Mouse (Mus musculus): ENCODE results near the gene Dll4.

Dll4 gene

DNA sequence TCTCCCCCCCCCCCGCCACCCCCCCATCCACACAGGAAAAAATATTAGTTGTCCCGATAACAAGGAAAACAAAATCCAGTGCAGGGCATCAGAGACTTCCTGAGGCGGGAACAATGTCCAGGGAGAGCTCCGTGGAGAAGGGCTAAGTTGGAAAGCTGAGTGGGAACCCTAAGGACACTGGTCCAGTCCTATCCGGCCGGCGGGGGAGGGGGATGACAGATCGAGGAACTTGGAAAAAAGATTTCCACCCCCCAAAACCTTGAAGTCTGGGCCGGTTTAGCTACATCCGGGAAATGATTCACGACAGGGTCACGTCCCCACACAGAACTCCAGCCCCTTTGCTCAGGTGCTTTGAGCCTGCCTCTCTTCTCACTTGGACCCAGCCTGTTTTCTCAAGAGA is 14.0 kb upstream of the Dll4 start:
- DNase-seq (ENCODE audit: extremely low read depth, low read depth, low spot score) = no peak

DNA sequence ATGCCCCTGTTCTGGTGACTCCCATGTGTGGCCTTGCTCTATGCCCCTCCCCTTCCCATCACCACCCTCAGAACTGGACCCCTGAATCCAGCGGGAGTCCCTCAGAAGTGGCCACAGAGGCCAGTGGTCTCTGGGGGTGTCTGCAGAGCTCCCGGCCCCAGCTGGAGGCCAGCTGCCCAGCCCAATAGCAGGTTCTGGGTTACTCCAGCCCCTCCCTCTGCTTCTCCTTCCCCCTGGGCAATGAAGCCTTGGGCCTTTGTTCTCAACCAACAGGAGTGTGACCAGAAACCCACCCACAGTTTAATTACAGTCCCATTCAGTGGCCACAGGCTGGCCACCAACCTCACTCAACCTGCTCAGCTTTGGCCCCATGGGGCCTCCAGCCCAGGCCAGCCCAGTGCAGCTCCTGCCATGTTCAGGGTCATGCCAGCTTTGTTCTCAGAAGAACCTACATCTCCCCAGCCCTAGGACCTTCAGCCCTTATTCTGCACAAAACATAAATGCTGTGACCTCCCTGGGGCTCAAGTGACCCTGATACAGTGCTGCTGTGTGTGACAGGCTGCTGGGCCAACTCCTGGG is 13.1 kb upstream of the Dll4 start:
- no peak for DNase-seq (ENCODE audit: extremely low read depth, low read depth, low spot score)

DNA sequence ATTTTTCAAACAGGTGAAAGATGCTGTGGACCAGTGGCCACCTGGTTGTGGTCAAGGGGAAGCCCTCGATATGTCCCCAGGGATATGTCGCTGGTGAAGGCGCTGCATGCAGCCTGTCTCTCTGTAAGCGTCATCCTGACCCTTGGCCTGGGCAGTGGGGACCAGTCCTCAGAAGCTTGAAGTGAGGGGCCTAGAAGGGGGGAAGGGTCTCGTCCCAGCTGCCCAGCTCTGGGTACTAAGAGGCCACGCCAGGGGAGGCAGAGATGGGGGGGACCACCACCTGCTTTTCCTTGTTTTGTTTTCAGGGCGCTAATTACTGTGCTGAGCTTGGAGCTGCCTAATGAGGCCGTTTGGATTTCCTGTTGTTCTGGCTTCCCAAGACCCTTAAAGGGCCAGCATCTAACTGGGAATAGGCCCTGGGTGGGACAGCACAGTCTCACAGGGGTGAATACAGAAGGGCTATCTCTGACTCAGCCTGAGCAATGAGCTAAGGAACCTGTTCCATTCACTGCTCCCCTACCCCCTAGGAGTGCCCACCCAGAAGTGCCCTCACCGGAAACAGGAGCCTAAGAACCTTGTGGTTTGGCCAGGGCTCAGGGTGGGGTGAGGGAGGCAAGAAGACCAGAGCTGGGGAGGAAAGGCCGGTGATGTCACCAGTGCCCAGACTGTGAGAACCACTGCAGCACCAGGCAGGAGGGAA is 11.7 kb upstream of the Dll4 start:
- no peak for DNase-seq (ENCODE audit: extremely low read depth, low read depth, low spot score)

DNA sequence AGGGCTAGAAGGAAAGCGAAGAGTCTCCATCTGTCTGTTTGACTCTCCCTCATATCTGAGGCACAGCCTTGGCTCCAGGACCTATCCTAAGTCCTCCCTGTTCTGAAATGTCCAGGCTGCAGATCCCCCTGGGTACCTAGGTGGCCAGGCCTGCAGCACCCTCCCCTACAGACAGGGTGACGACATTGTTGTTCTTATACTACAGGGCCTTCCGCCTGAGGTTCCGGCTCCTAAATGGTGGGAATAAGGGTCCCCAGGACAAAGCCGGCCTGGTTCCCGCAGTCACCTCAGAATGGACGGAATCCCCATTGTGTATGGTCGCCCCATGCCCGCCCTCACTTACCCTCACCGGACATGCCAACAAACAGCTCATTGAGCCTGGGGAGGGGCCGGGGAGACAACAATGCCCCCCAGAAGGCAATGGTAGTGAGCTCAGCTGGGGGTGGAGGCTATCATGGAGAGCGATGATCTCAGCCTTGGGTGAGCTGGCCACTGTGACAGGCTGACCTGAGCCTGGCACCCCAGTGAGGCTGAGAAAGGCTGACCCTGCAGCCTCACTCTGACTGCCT is 10.8 kb upstream of the Dll4 start:
- no peak for DNase-seq (ENCODE audit: extremely low read depth, low read depth, low spot score)

DNA sequence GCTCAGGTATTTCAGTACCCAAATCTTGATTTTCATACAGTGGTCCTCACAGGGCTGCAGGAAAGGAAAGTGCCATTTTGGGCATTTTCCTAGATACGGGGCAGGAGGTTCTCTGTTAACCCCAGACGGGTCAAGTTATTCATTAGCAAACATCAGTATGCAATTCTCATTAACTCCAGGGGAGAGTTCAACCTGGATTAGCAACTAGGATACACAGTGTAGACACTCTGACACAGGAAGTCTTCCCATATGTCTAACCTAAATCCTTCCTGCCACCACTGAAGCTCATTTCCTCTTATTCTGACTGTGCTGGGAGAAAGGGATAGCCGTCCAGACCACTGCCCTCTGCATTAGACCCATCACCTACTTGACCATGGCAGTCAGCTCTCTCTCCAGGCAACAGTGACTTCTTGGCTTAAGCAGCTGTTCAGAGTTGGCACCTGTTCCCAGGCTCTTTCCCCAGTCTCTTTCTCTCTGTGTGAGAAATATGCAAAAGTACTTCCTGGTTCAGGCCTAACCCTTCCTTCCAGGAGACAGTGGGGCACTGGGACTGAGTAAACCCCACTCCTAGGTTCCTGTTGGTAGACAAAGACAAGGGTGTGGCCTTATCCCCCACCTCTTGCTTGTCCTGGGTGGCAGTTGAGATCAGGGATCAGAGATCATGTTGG is 7.4 kb upstream of the Dll4 start:
- no peak for DNase-seq (ENCODE audit: extremely low read depth, low read depth, low spot score)

DNA sequence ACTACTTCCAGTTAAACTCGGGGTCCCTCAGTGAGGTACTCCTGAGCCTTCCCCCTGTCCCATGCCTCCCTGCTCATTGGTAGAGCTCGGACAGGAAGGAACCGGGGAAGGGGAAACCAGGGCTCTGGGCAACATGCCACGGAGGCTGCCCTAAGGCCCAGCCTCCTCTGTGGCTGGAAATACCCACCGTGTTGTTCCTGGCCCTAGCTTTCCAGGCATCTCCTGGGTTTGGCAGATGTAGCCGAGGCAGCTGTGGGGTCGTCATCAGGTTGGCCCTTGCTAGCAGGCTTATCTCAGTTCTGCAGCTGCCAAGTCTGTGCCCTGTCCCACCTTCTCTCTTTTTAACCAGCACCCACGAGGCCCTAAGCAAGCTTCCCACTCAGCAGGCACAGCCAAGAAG is 5.0 kb upstream of the Dll4 start:
- DNase-seq (ENCODE audit: extremely low read depth, low read depth, low spot score) = no peak

DNA sequence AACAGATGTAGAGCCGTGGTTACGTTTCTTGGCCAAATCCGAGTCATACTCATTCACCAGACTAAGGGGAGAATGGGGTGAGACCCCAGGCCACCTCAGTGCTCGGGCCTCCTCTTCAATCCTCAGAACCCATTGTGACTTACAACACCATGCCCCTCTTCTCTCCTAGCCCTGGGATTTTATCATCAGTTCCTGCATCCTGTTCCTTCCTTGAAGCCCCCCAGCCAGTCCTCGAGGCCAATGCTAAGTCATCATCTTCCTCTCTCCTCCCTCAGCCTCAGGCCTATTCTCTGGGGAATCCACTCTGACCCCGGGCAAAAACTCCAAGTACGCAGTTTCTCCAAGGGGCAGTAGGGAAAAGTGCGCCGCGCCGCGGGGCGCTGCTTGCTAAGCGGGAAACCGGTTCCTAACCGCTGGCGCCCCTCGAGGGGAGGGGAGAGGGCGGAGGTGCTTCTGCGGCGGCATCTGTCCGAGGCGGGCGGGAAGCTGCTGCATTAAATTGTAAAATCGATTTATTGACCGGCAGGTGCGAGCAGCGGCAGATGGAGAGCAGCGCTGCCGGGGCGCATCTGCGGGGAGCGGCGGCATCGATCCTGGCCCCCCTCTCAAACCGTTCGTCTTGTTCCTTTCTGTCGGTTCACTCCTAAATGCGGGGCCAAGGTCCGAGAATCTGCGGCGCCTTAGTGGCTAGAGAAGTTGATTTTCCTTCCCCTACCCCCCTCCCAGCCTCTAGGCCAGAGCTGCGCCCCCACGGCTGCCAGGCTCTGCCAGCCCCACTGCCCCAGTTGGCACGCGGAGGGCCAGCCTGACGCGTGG is 3.6 kb upstream of the Dll4 start:
- DNase-seq (ENCODE audit: extremely low read depth, low read depth, low spot score) = no peak

DNA sequence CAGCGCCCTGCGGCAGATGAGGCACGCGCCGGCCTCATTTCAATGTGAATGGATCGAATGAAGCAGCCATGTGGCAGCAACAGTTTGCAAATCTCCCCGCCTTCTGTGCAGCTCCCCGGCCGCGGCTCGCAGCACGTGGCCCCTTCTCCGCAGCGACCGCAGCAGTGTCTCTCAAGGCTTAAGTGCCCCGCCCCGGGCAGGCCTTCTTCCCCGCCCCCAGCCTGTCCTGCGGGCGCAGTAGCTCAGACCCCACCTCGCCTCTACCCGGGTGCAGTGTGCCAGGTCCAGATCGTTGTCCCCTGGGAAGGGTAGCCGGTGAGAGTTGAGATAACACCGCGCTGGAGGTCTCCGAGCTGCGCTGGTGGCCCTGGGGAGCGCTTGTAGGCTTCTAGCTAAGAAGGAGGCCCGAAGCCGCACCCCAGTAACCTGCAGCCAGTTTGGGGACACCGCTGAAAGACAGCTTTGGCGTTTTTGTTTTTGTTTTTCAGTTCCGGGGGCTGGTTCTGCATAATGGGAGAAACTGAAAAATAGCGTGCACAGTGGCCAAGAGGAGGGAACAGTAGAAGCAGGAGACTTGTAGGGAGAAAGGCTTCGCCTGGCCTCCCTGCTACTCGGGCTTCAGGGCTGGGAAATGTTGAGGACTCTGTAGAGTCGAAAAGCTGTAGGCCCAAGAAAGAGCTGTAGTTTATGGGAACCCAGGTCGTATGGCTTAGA is 2.8 kb upstream of the Dll4 start:
- DNase-seq (ENCODE audit: extremely low read depth, low read depth, low spot score) = no peak

DNA sequence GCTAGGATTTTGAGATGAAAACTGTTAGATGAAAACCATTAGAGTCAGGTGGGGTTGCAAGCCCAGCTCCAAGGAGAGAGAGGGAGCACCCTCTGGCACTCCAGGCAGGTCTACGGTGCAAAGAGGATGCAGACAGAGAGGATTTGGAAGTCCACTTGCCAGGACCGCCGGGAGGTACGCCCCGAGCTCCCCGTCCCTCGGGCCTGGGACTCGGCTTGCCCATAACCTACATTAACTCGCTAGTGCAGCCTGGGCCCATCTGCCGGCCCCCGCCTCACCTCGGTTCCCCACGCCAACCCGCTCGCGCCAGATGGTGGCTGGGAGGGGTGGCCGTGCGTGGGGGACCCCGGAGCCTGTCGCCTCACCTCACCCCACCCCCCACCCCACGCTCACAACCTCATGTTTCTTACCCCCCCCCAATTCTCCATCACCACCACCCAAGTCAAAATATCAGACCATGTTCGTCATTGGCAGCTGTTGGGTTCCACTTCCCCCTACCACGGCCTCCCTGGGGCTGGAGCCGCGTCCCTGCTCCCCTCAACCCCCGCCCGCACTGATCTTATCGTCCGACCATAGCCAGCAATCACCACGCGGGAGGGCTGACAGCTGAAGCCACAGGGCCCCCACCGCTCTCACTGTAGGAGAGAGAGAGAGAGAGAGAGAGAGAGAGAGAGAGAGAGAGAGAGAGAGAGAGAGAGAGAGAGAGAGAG is 1.6 kb upstream of the Dll4 start:
- no peak for DNase-seq (ENCODE audit: extremely low read depth, low read depth, low spot score)

DNA sequence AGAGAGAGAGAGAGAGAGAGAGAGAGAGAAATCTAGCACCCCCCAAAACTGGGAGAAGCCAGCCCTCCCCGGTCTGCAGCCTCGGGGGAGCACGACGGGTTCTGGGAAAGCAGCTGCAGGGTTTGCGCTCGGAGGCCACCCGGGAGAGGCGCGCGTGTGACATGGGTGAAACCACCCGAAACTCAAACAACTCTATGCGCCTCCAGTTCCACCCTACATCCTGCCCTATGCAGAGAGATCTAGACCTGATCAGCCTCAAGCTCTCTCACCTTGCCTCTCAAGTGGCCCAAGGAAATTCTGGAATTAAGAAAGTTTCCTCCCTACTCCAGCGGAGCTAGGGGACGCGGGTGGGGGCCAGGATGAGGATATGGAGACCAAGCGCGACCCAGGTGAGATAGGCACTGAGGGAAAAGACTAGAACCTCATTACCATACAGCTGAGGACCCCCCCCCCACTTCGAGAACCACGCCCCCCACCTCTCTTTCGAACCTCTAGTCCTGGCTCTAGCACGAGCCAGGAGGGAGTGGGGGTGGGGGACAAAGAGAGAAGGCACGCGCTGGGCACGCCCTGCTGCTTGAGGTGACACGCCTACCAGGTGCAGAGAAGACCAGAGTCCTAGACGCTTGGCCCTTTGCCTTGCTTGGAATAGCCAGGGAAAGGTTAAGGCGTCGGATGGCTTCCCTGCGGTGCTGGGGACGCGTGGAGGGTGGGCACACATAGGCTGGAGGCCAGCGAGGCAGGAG is 837 bp upstream of the Dll4 start:
- DNase-seq (ENCODE audit: extremely low read depth, low read depth, low spot score) = no peak

DNA sequence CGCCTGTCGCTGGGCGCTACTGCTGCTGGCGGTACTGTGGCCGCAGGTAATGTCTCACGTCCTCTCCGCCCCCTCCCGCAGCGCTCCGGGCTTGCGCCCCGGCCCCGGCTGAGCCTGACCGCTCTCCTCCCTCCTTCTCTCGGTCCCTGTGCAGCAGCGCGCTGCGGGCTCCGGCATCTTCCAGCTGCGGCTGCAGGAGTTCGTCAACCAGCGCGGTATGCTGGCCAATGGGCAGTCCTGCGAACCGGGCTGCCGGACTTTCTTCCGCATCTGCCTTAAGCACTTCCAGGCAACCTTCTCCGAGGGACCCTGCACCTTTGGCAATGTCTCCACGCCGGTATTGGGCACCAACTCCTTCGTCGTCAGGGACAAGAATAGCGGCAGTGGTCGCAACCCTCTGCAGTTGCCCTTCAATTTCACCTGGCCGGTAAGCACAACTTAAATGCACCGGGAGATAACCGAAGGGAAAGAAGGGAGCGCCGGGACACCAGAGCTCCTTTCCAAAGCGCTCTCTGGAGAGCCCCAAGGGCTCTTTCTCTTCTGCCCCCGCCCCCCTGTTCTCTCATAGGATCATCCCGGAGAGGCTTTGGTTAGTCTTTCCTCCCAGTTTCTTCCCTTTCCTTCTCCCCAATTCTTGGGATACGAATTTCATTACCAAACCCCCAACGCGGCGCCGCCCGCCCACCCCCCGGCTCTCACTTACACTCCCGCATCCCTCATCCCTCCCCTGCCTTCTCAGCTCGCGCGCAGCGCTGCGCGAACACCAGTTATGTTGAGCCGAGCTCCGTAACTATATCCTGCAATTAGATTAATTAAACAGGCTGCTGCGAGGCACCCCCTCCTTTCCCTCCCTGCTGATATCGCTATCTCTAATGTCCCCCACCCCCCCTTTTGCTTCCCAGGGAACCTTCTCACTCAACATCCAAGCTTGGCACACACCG is 847 bp downstream of the Dll4 start:
- no peak for DNase-seq (ENCODE audit: extremely low read depth, low read depth, low spot score)

DNA sequence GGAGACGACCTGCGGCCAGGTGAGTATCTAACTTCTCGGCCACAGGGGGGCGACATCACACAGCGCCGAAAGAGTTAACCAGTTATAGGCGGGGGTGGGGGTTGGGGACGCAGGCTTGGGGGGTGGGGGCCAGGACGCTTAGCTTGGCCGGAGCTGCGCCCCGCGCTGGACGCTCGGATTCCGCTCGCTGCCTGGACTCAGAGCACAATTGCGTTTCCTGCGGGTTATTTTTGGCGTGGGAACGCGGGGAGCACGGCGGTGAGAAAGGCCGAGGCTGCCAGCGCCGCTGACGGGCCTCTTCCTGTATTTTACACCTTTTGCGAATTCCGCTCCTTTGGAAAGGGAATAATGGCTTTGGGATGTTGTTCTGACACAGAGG is 1.5 kb downstream of the Dll4 start:
- DNase-seq (ENCODE audit: extremely low read depth, low read depth, low spot score) = no peak

DNA sequence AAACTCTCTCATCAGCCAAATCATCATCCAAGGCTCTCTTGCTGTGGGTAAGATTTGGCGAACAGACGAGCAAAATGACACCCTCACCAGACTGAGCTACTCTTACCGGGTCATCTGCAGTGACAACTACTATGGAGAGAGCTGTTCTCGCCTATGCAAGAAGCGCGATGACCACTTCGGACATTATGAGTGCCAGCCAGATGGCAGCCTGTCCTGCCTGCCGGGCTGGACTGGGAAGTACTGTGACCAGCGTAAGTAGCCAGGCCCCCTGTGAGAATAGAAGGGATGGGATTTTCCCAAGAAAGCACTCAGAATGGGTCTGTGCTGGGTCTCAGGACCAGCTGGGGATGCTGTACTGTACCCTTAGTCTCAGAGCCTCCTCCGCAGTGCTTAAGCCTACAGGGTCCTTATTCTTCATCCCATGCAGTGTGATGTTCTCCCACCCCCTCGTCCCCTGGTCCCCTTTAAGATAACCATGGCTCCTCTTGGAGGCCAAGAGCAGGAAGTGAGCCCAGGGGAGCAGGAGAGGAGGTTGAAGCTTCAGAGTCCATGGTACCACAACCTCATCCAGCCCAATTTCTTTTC is 2.5 kb downstream of the Dll4 start:
- DNase-seq (ENCODE audit: extremely low read depth, low read depth, low spot score) = no peak

DNA sequence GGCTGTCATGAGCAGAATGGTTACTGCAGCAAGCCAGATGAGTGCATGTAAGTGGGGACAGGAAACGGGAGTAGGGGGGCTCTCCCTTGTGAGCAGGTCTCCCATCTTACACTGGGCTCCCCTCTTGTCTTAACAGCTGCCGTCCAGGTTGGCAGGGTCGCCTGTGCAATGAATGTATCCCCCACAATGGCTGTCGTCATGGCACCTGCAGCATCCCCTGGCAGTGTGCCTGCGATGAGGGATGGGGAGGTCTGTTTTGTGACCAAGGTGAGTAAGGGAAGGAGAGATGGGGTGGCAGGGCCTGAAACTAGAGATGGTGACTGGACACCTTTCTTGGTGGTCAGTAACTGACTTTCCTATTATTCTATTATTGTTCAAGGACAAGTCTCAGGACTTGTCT is 3.0 kb downstream of the Dll4 start:
- DNase-seq (ENCODE audit: extremely low read depth, low read depth, low spot score) = no peak

DNA sequence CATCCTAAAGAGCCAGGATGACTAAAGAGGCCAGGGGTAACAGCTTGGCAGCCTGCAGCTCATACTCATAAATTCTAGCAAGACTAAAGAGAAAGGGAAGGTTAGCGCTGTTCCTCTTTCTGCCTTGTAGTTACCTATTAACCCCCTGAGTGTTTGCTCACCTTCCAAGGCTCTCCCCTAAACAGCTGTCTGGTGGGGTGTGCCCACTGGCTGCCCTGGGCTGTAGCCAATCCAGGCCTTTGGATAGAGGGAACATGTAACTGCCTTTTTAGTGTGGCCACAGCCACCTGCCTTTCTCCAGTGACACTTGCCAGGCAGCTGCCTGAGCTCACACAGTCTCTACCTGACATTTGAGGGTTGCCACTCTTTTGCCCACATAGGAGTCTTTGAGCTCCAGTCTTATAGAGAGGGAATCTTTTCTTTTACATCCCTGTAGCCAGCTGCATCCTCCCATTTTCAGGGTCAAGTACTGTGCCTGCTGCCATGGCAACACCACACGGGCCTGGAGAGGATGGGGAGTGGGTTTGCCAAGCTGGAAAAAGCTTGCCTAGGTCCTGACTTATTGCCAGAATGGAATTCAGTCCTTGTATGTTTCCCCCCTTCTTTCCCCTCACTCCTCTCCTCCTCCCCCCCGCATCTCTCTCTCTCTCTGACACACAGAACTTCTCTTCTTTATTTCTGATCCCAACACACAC is 3.7 kb downstream of the Dll4 start:
- DNase-seq (ENCODE audit: extremely low read depth, low read depth, low spot score) = no peak

DNA sequence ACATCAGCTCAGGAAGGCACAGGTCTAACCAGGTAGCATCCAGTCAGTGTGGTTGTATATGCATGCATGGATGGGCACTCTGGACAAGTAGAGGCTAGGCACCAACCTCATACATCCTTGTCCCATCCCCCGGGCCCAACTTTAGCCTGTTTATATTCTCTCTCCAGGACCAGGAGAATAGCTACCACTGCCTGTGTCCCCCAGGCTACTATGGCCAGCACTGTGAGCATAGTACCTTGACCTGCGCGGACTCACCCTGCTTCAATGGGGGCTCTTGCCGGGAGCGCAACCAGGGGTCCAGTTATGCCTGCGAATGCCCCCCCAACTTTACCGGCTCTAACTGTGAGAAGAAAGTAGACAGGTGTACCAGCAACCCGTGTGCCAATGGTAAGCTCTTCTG is 5.2 kb downstream of the Dll4 start:
- DNase-seq (ENCODE audit: extremely low read depth, low read depth, low spot score) = no peak

DNA sequence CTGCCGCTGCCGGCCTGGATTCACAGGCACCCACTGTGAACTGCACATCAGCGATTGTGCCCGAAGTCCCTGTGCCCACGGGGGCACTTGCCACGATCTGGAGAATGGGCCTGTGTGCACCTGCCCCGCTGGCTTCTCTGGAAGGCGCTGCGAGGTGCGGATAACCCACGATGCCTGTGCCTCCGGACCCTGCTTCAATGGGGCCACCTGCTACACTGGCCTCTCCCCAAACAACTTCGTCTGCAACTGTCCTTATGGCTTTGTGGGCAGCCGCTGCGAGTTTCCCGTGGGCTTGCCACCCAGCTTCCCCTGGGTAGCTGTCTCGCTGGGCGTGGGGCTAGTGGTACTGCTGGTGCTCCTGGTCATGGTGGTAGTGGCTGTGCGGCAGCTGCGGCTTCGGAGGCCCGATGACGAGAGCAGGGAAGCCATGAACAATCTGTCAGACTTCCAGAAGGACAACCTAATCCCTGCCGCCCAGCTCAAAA is 6.6 kb downstream of the Dll4 start:
- no peak for DNase-seq (ENCODE audit: extremely low read depth, low read depth, low spot score)

Measured in fat pad, adult 2 months (tissue).